Mouse (Mus musculus): ENCODE measurements around the gene Slc39a11. TPM values are rescaled to one million over a fixed set of nuclear protein-coding genes. Genes with fewer than 3 reads are reported as not detected.

Gene Slc39a11
- polyA plus RNA-seq, 1 experiment from 2014 or later, result 21.8 TPM

DNA sequence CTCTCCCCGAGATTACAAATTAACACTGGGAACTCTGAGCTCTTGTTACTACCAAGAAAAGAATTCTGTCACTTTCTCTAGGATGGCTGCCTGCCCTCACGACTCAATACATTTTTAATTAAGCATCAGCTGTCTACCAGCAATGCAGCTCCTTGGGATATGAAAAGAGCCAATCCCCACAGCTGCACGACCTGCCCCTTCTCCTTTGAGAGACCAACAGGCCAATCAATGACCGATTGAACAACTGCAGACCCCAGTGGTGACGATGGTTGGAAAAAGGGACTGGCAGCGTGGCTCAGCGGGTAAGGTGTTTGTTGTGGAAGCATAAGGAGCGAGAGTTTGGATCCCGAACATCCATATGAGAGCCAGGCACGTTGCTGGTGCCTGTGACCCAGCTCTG, 181.9 kb downstream of the Slc39a11 start:
- TF ChIP-seq CTCF (IDR thresholded peaks at IDR 0.05; ENCODE audit: low read depth), result no peak
- no peaks in the 10 kb centered on the region for H3K36me3 ChIP-seq (ENCODE audit: insufficient read depth)
- H3K9ac ChIP-seq, result no peak overlapping the region
- H3K9me3 ChIP-seq (ENCODE audit: low read depth, low read length), result no peaks in the 10 kb centered on the region
- no peak overlapping the region for H3K27ac ChIP-seq (ENCODE audit: low read depth)
- ATAC-seq (ENCODE audit: insufficient read depth), result no peak
- H3K4me3 ChIP-seq (ENCODE audit: low read depth, low read length), result no peak overlapping the region
- WGBS, result 68% methylated on average over 10 of the region's 10 CpGs
- H3K27me3 ChIP-seq (ENCODE audit: insufficient read depth, low read length), result no peaks in the 10 kb centered on the region
- H3K4me1 ChIP-seq (ENCODE audit: insufficient read depth), result no peaks in the 10 kb centered on the region
- DNase-seq, result no peak
- H3K4me2 ChIP-seq, result no peak overlapping the region

DNA sequence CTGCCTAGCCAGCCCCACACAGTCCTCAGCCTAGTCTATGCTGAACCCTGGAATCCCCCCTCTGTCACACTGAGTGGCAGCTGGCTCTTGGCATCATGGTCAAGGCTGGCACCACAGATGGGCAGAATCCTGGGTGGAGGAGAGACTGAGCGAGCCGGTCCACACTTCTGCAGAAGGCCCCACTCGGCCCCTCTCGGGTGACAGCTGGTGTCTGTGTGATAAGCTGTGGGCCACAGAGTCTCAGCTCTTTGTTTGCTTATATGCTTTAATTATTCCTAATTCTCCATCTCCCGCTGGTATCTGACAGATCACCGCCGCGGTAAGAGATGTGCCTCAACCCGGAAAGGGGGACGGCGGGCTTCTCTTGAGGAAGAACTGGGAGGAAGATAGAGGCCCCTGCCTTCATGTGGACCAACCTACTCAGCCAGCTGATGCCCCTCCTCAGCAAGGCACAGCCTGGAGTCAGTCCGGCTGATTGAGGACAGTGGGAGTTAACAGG, 182.5 kb downstream of the Slc39a11 start:
- no peak overlapping the region for H3K4me2 ChIP-seq
- DNase-seq (no peak), ATAC-seq (ENCODE audit: insufficient read depth) (no peak)
- H3K4me3 ChIP-seq (ENCODE audit: low read depth, low read length), result no peak overlapping the region
- H3K9me3 ChIP-seq (ENCODE audit: low read depth, low read length), result no peaks in the 10 kb centered on the region
- H3K4me1 ChIP-seq (ENCODE audit: insufficient read depth), result no peaks in the 10 kb centered on the region
- H3K9ac ChIP-seq, result no peak overlapping the region
- no peak overlapping the region for H3K27ac ChIP-seq (ENCODE audit: low read depth)
- no peaks in the 10 kb centered on the region for H3K27me3 ChIP-seq (ENCODE audit: insufficient read depth, low read length)
- WGBS, result 55% methylated on average over 12 of the region's 12 CpGs
- TF ChIP-seq CTCF (IDR thresholded peaks at IDR 0.05; ENCODE audit: low read depth), result no peak
- no peaks in the 10 kb centered on the region for H3K36me3 ChIP-seq (ENCODE audit: insufficient read depth)

DNA sequence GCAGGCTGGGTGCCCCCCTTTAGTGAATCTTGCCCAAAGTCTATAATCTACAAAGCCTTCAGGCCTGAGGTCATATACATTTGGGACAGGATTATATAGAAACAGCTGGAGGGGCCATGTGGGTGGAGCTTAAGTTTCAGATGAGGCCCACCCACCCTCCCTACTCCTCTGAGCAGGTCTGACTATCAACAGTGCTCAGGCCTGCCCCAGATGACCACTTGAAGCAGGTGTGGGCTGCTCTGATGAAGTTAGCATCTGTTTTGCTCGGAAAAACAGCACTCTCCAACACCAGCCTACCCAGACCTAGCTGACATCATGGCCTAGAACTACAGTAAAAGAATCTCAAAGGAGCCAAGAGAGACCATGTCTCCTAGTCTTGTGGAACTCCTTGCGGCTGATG, 189.8 kb downstream of the Slc39a11 start:
- no peak overlapping the region for H3K9ac ChIP-seq
- H3K27me3 ChIP-seq (ENCODE audit: insufficient read depth, low read length), result no peaks in the 10 kb centered on the region
- ATAC-seq (ENCODE audit: insufficient read depth) (no peak), DNase-seq (no peak)
- no peak overlapping the region for H3K4me3 ChIP-seq (ENCODE audit: low read depth, low read length)
- H3K4me1 ChIP-seq (ENCODE audit: insufficient read depth), result no peaks in the 10 kb centered on the region
- no peak overlapping the region for H3K27ac ChIP-seq (ENCODE audit: low read depth)
- TF ChIP-seq CTCF (IDR thresholded peaks at IDR 0.05; ENCODE audit: low read depth), result no peak
- no peaks in the 10 kb centered on the region for H3K36me3 ChIP-seq (ENCODE audit: insufficient read depth)
- H3K4me2 ChIP-seq, result no peak overlapping the region
- H3K9me3 ChIP-seq (ENCODE audit: low read depth, low read length), result no peaks in the 10 kb centered on the region
- WGBS, result 93% methylated on average over 2 of the region's 2 CpGs

DNA sequence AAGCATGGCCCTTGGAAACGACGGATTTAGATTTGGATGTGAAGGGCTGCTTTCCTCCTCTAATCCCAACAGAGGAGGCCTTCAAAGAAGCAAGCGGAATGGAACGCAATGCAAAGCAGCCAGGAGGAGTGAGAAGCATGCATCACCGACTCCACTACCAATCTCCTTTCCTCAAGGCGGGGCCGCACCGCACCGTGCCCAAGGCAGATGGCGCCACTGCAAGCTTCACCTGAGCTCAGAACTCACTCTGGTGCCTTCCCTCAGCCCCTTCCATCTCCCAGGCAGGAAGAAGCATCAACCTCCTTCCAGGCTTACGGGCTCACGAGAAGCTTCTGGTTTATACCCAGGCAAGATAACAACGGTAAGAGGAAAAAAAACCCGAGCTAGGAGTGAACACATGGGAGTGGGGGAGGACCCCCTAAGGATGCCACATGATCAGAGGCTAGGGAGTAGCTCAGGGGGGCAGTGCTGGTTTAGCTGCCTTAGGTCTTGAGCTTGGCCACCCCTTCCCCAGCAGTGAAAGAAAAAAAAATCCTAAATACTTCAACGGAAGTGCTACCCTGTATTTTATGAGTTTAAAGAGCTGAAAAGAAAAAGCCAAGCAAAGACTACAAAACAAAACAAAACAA, 191.2 kb downstream of the Slc39a11 start:
- no peak overlapping the region for H3K9ac ChIP-seq
- ATAC-seq (ENCODE audit: insufficient read depth) (no peak; the same call in 1 of the 2 replicates), DNase-seq (no peak)
- no peaks in the 10 kb centered on the region for H3K36me3 ChIP-seq (ENCODE audit: insufficient read depth)
- TF ChIP-seq CTCF (IDR thresholded peaks at IDR 0.05; ENCODE audit: low read depth), result peak; percentile 51
- no peak overlapping the region for H3K27ac ChIP-seq (ENCODE audit: low read depth)
- no peaks in the 10 kb centered on the region for H3K27me3 ChIP-seq (ENCODE audit: insufficient read depth, low read length)
- H3K4me3 ChIP-seq (ENCODE audit: low read depth, low read length), result no peak overlapping the region
- no peaks in the 10 kb centered on the region for H3K4me1 ChIP-seq (ENCODE audit: insufficient read depth)
- 61% methylated on average over 15 of the region's 15 CpGs for WGBS
- H3K4me2 ChIP-seq, result no peak overlapping the region
- H3K9me3 ChIP-seq (ENCODE audit: low read depth, low read length), result no peaks in the 10 kb centered on the region

DNA sequence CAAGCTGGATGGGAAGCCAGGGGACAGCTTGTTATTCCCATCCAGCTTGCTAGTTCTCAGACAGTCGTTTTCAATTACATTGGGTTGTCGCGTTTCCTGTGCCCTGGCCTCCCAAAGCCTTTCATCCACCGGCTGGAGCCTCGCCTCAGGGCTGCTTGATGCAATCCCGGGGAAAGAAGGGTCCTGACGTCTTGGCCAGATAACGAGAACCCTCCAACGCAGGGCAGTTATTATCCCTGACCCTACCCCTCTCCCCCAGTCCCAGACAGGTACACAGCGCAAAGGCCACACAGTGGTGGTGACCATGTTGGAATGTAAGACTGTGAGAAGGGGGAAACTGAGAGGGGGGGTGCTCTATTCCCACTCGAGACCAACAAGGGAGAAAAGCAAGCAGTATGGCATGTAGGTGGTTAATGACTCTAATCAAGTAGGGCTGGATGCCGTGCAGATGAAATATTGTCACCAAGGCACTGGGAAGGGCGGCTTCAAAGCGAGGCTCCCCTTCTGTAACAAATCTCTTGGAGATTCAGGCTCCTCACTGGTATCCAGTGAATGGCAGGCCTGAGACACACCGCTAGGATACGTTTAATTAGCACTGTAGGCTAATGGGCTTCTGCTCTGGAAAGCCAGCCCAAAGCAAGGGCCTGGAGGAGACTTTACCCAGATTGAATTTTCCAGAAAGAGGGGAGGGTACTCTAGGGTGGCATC, 196.9 kb downstream of the Slc39a11 start:
- Histone ChIP-seq H3K4me3 (ENCODE audit: low read depth, low read length) (no peak overlapping the region), H3K36me3 (ENCODE audit: insufficient read depth) (no peaks in the 10 kb centered on the region), H3K4me1 (ENCODE audit: insufficient read depth) (no peaks in the 10 kb centered on the region), H3K27ac (ENCODE audit: low read depth) (no peak overlapping the region), H3K9ac (no peak overlapping the region), H3K9me3 (ENCODE audit: low read depth, low read length) (no peaks in the 10 kb centered on the region), H3K4me2 (no peak overlapping the region), H3K27me3 (ENCODE audit: insufficient read depth, low read length) (no peaks in the 10 kb centered on the region)
- ATAC-seq (ENCODE audit: insufficient read depth), result no peak
- 38% methylated on average over 16 of the region's 16 CpGs for WGBS
- TF ChIP-seq CTCF (IDR thresholded peaks at IDR 0.05; ENCODE audit: low read depth), result no peak
- peak; percentile 38 for DNase-seq

DNA sequence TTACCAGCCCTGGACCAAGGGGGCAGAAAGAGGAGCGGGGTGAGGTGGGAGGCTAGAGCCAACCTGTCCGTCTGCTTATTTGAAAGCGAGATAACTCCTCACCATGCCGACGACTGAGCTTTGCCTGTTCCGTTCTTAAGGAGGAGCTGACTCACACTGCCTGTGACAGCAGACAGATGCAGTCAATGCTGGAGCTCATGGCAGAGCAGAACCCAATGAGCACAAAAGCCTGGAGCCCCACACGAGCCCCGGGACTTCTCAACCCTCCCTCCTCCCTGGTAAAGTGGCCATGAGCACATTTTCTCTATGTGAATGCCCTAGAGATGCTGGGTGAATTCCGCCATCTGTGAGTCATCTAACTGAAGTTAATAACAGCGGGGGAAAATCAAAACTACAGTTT, 198.6 kb downstream of the Slc39a11 start:
- ATAC-seq (ENCODE audit: insufficient read depth), result no peak
- TF ChIP-seq CTCF (IDR thresholded peaks at IDR 0.05; ENCODE audit: low read depth), result no peak
- H3K9ac ChIP-seq, result no peak overlapping the region

DNA sequence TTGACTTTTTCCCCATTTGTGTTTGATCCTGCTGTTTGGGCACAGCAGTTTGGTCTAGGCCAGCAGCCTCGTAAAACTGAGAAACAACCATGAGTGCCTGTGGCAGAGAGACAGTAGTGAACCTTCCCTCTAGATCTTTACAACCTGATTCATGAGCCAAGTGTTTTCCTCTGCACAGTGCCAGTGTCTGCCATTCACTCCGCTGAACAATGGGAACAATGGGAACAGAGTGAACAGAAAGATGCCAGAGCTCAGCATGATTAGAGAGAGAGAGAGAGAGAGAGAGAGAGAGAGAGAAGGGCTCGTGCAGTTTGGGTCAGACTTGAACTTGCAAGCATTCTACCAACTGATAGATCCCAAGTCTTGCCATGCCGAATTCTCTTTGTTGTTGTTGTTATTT, 199.2 kb downstream of the Slc39a11 start:
- Histone ChIP-seq H3K27ac (ENCODE audit: low read depth) (no peak overlapping the region), H3K4me3 (ENCODE audit: low read depth, low read length) (no peak overlapping the region), H3K4me1 (ENCODE audit: insufficient read depth) (no peaks in the 10 kb centered on the region), H3K9me3 (ENCODE audit: low read depth, low read length) (no peaks in the 10 kb centered on the region), H3K4me2 (no peak overlapping the region), H3K9ac (no peak overlapping the region), H3K36me3 (ENCODE audit: insufficient read depth) (no peaks in the 10 kb centered on the region), H3K27me3 (ENCODE audit: insufficient read depth, low read length) (no peaks in the 10 kb centered on the region)
- 81% methylated on average over 4 of the region's 4 CpGs for WGBS
- ATAC-seq (ENCODE audit: insufficient read depth) (no peak), DNase-seq (no peak)
- no peak for TF ChIP-seq CTCF (IDR thresholded peaks at IDR 0.05; ENCODE audit: low read depth)

More for the DNA sequence above, 198.6 kb downstream of the Slc39a11 start:
- no peak for DNase-seq
- 62% methylated on average over 10 of the region's 10 CpGs for WGBS
- Histone ChIP-seq H3K9me3 (ENCODE audit: low read depth, low read length) (no peaks in the 10 kb centered on the region), H3K4me2 (no peak overlapping the region), H3K4me3 (ENCODE audit: low read depth, low read length) (no peak overlapping the region), H3K36me3 (ENCODE audit: insufficient read depth) (no peaks in the 10 kb centered on the region), H3K27me3 (ENCODE audit: insufficient read depth, low read length) (no peaks in the 10 kb centered on the region), H3K4me1 (ENCODE audit: insufficient read depth) (no peaks in the 10 kb centered on the region), H3K27ac (ENCODE audit: low read depth) (no peak overlapping the region)

Measured in lung, embryonic 14.5 days (tissue).